Mouse (Mus musculus) forebrain, embryonic 11.5 days (tissue): ENCODE data around the gene Tnfaip2. TPM values are rescaled to one million over a fixed set of nuclear protein-coding genes. Genes with fewer than 3 reads are reported as not detected.

Experiments used
- ATAC-seq: fragments of 200-750 bp; cut with Nextera tagmentation; replicated peaks from 2 replicates; pipeline ENCODE4 v1.8.0; 2017; ENCODE audit warnings: moderate TSS enrichment; ENCODE audit not compliant: low FRiP score
- DNase-seq: peaks from one replicate; pipeline ENCODE4 v3.0.0-alpha.2; 2017; ENCODE audit warnings: low spot score
- H3K27ac ChIP-seq: fragments of 300-500 bp; sonication (generic); 2 replicates; pipeline ENCODE4 v1.5.1; 2014; ENCODE audit warnings: low read depth, low read length
- H3K27me3 ChIP-seq: fragments of 300-500 bp; sonication (generic); 2 replicates; pipeline ENCODE4 v1.6.1; 2014; ENCODE audit warnings: mild to moderate bottlenecking, low read length, mixed read lengths; ENCODE audit not compliant: control insufficient read depth, insufficient read depth
- H3K36me3 ChIP-seq: fragments of 300-500 bp; sonication (generic); 2 replicates; pipeline ENCODE4 v1.6.1; 2014; ENCODE audit warnings: mild to moderate bottlenecking, low read length, moderate library complexity, mixed read lengths; ENCODE audit not compliant: control insufficient read depth, insufficient read depth
- H3K4me1 ChIP-seq: fragments of 300-500 bp; sonication (generic); replicated peaks from 2 replicates; pipeline ENCODE4 v1.6.1; 2014; ENCODE audit warnings: low read length, mixed read lengths; ENCODE audit not compliant: control insufficient read depth, insufficient read depth
- H3K4me2 ChIP-seq: fragments of 300-500 bp; sonication (generic); 2 replicates; pipeline ENCODE4 v1.6.1; 2014; ENCODE audit warnings: low read depth, mild to moderate bottlenecking, low read length, moderate library complexity, mixed read lengths; ENCODE audit not compliant: severe bottlenecking
- H3K4me3 ChIP-seq: fragments of 300-500 bp; sonication (generic); 2 replicates; pipeline ENCODE4 v1.5.1; 2014; ENCODE audit warnings: low read depth, low read length
- H3K9ac ChIP-seq: fragments of 300-500 bp; sonication (generic); 2 replicates; pipeline ENCODE4 v1.6.1; 2014; ENCODE audit warnings: low read length
- H3K9me3 ChIP-seq: fragments of 300-500 bp; sonication (generic); 2 replicates; pipeline ENCODE4 v1.6.1; 2016; ENCODE audit warnings: low read length, mixed read lengths; ENCODE audit not compliant: control insufficient read depth
- WGBS: fragments of 180-500 bp; shearing (Covaris S2); extraction: QIAGEN DNeasy Blood & Tissue Kit; methylation state at CpG from one replicate; pipeline ENCODE4 v1.1.7; 2014; 5-methylcytosine and 5-hydroxymethylcytosine counted together
- polyA plus RNA-seq: library from polyadenylated mRNA; unstranded; fragments of >200 nt; fragmentation: Nextera tagmentation; extraction: Ambion mirVana; gene quantifications from 2 replicates; pipeline ENCODE4 v1.2.1, GENCODE M21; 2014

Gene Tnfaip2
- polyA plus RNA-seq, 1 experiment from 2014 or later = 2.0 TPM

DNA sequence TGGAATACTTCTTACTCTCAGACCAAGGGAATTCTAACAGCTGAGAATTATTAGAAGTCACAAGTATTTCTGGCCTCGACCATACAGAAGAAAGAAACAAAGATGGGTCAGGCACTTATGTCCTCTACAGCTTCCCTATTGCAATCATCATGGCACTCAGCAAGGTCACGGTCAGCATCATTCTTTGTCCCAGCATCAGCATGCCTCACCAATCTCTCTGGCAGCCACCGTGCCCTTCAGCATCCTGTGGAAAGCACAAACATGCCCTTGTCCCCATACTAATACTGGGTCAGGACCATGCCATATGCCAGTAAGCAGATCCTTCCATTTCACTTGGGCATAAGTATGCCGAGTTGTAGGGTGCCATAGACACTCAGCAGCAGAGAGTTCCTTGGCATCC is 52.7 kb downstream of the Tnfaip2 start:
- Histone ChIP-seq H3K9me3 (no peaks in the 10 kb centered on the region), H3K4me2 (no peak overlapping the region), H3K4me1 (no peaks in the 10 kb centered on the region; the same call in 1 of the 2 replicates), H3K9ac (no peak overlapping the region), H3K36me3 (no peaks in the 10 kb centered on the region), H3K27me3 (no peaks in the 10 kb centered on the region), H3K27ac (no peak overlapping the region), H3K4me3 (no peak overlapping the region)
- ATAC-seq (no peak), DNase-seq (no peak)
- WGBS = 81% methylated on average over 4 of the region's 4 CpGs

DNA sequence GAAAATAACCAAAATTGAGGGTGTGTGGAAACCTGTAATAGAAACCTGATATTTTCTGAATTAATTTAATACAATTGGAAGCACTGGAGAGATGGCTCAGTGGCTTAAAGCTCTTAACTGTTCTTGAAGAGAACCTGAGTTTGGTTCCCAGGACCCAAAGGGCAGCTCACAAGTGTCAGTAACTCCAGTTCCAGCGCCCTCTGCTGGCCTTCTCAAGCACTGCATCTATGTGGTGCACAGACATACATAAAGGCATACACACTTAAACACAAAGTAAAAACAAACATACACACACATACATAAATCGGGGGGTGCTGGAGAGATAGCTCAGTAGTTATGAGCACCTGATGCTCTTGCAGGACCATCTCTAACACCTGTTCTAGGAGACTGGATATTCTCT is 54.8 kb downstream of the Tnfaip2 start:
- ATAC-seq (no peak), DNase-seq (no peak)
- no peak overlapping the region for H3K27ac ChIP-seq
- no peak overlapping the region for H3K4me3 ChIP-seq
- no peaks in the 10 kb centered on the region for H3K36me3 ChIP-seq
- H3K9ac ChIP-seq = no peak overlapping the region
- WGBS = 53% methylated on average over 2 of the region's 2 CpGs
- H3K4me1 ChIP-seq = peaks cover 4% of the 10 kb centered on the region; the same call in 1 of the 2 replicates
- no peak overlapping the region for H3K4me2 ChIP-seq
- no peaks in the 10 kb centered on the region for H3K9me3 ChIP-seq
- no peaks in the 10 kb centered on the region for H3K27me3 ChIP-seq

DNA sequence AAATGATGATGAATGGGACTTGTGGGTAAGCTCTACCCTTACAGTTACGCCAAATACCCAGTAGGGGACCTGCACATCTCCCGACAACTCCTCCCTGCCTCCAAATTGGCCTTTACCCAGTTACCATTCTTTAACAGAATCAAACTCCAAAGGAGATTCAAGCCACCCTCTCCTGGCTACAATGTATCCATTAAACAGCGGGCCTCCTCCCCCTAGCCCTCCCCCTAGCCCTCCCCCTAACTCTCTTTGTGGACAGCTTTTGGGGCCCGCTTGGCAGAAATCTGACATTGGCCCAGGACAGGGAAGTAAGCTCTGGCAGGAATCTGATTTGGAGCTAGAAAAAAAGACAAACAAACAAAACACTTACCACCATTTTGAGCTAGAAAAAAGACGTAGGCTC is 57.3 kb downstream of the Tnfaip2 start:
- DNase-seq (no peak), ATAC-seq (no peak)
- Histone ChIP-seq H3K4me3 (no peak overlapping the region), H3K9me3 (no peaks in the 10 kb centered on the region), H3K36me3 (no peaks in the 10 kb centered on the region), H3K27ac (no peak overlapping the region), H3K4me2 (no peak overlapping the region), H3K4me1 (peaks cover 4% of the 10 kb centered on the region; the same call in 1 of the 2 replicates), H3K27me3 (no peaks in the 10 kb centered on the region), H3K9ac (no peak overlapping the region)
- WGBS = 55% methylated on average over 5 of the region's 5 CpGs

DNA sequence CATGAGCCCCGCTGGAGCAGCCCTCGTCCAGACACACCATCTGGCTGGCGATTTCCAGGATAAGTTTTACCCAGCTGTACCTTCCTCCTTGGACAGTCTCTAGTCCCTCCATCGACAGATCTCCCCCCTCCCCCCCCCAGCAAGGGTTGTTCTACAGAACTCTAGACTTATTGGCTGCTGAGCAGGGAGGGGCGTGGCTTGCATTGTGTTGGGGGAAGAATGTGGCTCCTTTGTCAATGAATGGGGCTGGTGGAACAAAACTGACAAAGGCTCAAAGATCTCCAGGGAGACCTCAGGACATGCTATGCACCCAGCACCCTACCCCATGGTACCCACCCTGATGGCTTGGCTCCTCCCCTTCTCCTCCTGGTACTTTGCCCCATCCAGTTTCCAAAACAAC is 58.5 kb downstream of the Tnfaip2 start:
- WGBS = 8% methylated on average over 5 of the region's 5 CpGs
- Histone ChIP-seq H3K9me3 (no peaks in the 10 kb centered on the region), H3K4me2 (peak overlapping the region; percentile 29; the same call in 1 of the 2 replicates), H3K4me1 (peaks cover 4% of the 10 kb centered on the region; the same call in 1 of the 2 replicates), H3K27me3 (no peaks in the 10 kb centered on the region), H3K4me3 (0 out of 2 replicates have a peak overlapping the region, but pooled peaks have one; percentile 1), H3K27ac (no peak overlapping the region), H3K36me3 (no peaks in the 10 kb centered on the region), H3K9ac (no peak overlapping the region)
- DNase-seq (peak; percentile 79), ATAC-seq (peak; percentile 86)

DNA sequence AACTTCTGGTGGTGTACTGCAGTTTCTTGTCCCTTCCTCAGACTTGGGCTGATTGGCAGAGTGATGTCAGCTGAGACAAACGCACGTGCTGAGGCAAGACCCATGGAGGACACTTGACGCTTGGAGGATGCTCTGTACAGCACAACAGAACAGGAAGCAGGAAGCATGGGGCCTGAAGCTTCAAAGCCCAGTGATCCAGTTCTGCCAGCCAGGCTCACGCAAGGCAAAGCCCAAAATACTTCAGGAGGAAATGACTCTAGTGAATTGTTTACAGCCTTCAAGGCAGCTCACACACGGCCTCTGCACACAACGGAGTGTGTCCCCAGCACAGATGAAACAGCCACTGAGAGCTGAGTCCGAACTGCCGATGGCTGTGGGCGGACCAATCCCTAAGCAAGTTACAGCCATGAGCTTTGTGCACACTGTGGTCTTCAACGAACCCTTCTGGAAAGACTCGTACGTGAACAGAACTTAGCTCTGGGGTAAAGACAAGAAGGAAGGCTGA is 60.8 kb downstream of the Tnfaip2 start:
- peaks cover 4% of the 10 kb centered on the region; the same call in 1 of the 2 replicates for H3K4me1 ChIP-seq
- H3K27me3 ChIP-seq = no peaks in the 10 kb centered on the region
- 86% methylated on average over 12 of the region's 12 CpGs for WGBS
- H3K36me3 ChIP-seq = no peaks in the 10 kb centered on the region
- no peak for ATAC-seq
- no peak for DNase-seq
- H3K27ac ChIP-seq = no peak overlapping the region
- H3K9me3 ChIP-seq = no peaks in the 10 kb centered on the region
- H3K4me2 ChIP-seq = no peak overlapping the region
- no peak overlapping the region for H3K9ac ChIP-seq
- H3K4me3 ChIP-seq = no peak overlapping the region

DNA sequence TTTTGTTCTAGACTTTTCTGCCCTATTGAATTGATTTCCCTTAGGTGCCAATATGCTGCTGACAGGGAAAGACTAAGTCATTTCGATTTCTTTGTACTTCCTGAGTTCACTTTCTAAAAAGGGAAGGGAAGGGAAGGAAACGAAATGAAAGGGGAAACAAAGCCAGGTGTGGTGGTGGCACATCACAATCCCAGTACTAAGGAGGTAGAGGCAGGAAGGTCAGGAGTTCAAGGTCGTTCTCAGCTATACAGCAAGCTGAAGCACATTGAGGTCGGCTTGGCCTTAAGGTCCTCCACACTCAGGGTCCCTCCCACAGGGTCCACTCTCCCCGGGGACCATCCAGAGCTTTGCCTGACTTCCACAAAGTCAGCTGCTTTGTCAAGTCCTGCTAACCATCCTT is 61.3 kb downstream of the Tnfaip2 start:
- peaks cover 4% of the 10 kb centered on the region; the same call in 1 of the 2 replicates for H3K4me1 ChIP-seq
- 76% methylated on average over 5 of the region's 5 CpGs for WGBS
- H3K9me3 ChIP-seq = no peaks in the 10 kb centered on the region
- no peaks in the 10 kb centered on the region for H3K27me3 ChIP-seq
- H3K27ac ChIP-seq = no peak overlapping the region
- no peak overlapping the region for H3K9ac ChIP-seq
- no peak for ATAC-seq
- H3K36me3 ChIP-seq = no peaks in the 10 kb centered on the region
- no peak for DNase-seq
- H3K4me2 ChIP-seq = no peak overlapping the region
- no peak overlapping the region for H3K4me3 ChIP-seq

Other genes with a start within 250 kb of the Tnfaip2 start
- gene Amn, start 171.4 kb upstream of the Tnfaip2 start, polyA plus RNA-seq = 0.45 TPM in 1 of 2 replicates, not detected in the other
- gene Cdc42bpb, start 64.8 kb upstream of the Tnfaip2 start, polyA plus RNA-seq = 42.7 and 44.0 TPM in 2 replicates
- not detected in 2 replicates for gene Lbhd2, start 35.7 kb upstream of the Tnfaip2 start, polyA plus RNA-seq
- 3.0 and 3.3 TPM in 2 replicates for gene Exoc3l4, start 25.5 kb upstream of the Tnfaip2 start, polyA plus RNA-seq
- gene Gm266, start 43.4 kb downstream of the Tnfaip2 start, polyA plus RNA-seq = 4.7 and 5.0 TPM in 2 replicates
- 673 and 736 TPM in 2 replicates for gene Eif5, start 95.5 kb downstream of the Tnfaip2 start, polyA plus RNA-seq
- gene Mark3, start 132.1 kb downstream of the Tnfaip2 start, polyA plus RNA-seq = 69.1 and 81.1 TPM in 2 replicates
- 2,325 and 2,523 TPM in 2 replicates for gene Ckb, start 229.9 kb downstream of the Tnfaip2 start, polyA plus RNA-seq
- 12.9 and 15.6 TPM in 2 replicates for gene Trmt61a, start 235.6 kb downstream of the Tnfaip2 start, polyA plus RNA-seq